Mouse (Mus musculus): ENCODE data around the gene Gpr162. TPM values are rescaled to one million over a fixed set of nuclear protein-coding genes. Genes with fewer than 3 reads are reported as not detected.
"Not testable (repeated sequence)": the region's sequence is repeated elsewhere in the genome, so short reads cannot be mapped to it uniquely, and the experiment has no call there.

The Gpr162 gene
- polyA plus RNA-seq, 1 experiment from 2014 or later: 3.4 TPM

DNA sequence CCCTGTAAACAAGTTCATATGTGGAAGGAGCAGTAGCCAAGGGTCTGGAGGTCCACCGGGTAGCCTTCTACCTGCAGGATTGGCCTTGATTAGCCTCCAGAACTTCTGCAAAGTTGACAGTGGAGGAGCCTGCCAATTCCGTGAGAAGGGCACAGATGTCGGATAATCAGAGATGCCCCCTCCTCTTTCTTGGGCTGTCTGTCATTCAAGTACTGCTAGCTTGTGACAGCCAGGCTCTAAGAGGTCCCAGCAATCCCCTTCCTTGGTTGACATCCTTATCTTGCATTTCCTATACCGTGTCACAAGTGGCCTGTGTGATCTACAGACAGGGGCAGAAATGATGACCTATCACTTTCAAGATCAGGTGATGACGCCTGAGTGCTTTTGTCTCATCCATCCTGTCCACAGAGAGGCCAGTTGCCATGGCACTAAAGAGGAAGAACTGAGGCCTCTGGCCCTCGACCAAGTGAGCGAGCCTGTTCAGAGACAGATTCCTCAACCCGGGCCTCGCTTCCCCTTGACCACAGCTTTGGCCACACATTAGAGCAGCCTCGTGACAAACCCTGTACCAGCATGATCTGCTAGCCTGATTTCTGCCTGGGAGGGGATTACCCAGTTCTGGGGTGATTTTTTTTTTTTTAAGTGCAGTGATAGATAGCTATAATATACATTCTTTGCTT is 37.2 kb upstream of the Gpr162 start:
- Histone ChIP-seq H3K36me3 (no peaks in the 10 kb centered on the region), H3K9ac (no peak overlapping the region), H3K27ac (replicated peaks) (no peak overlapping the region), H3K9me3 (replicated peaks) (no peaks in the 10 kb centered on the region), H3K4me1 (peaks cover 14% of the 10 kb centered on the region), H3K4me3 (replicated peaks) (no peak overlapping the region), H3K4me2 (replicated peaks) (no peak overlapping the region), H3K27me3 (no peaks in the 10 kb centered on the region)
- no peak for ATAC-seq (ENCODE audit: insufficient number of reproducible peaks, low FRiP score, low TSS enrichment, low read depth)
- 60% methylated on average over 10 of the region's 10 CpGs for WGBS

DNA sequence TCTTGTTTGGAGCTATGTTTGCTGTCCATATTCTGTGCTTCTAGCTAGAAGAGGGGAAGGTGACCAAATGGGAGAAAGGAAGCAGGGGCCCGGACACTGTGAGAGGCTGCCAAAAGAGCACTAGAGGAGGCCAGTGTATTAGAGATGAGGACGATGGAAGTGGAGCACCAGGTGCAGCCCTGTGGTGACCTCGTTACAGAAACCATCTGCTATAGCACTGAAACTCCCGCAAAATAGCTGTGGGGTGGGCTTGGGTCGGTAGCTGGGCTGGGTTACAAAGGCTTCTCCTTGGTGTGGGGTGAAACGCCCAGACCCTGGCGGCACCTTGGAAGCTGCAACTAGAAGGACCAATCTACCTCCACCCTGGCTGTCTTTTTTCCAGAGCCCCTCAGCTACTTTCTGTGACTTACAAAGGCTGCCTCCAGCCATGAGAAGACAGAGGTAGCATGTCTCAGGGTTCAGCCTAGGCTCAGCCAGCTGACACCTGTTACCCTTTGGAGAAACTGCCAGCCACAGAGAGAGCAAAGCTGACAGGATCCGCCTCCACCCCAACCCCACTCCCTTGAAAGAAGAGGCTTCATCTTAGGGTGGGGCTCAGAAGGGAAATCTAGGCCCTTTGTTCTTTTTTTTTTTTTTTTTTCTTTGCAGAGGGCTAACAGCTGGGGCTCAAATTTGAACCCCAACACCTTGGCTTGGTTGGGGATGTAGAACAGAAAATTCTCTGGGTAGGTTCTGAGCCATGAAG is 36.4 kb upstream of the Gpr162 start:
- H3K27me3 ChIP-seq: no peaks in the 10 kb centered on the region
- H3K4me1 ChIP-seq: peaks cover 14% of the 10 kb centered on the region
- no peak overlapping the region for H3K4me3 ChIP-seq (replicated peaks)
- H3K9me3 ChIP-seq (replicated peaks): no peaks in the 10 kb centered on the region
- H3K9ac ChIP-seq: no peak overlapping the region
- 56% methylated on average over 8 of the region's 8 CpGs for WGBS
- no peak overlapping the region for H3K4me2 ChIP-seq (replicated peaks)
- no peak overlapping the region for H3K27ac ChIP-seq (replicated peaks)
- H3K36me3 ChIP-seq: no peaks in the 10 kb centered on the region
- ATAC-seq (ENCODE audit: insufficient number of reproducible peaks, low FRiP score, low TSS enrichment, low read depth): no peak

DNA sequence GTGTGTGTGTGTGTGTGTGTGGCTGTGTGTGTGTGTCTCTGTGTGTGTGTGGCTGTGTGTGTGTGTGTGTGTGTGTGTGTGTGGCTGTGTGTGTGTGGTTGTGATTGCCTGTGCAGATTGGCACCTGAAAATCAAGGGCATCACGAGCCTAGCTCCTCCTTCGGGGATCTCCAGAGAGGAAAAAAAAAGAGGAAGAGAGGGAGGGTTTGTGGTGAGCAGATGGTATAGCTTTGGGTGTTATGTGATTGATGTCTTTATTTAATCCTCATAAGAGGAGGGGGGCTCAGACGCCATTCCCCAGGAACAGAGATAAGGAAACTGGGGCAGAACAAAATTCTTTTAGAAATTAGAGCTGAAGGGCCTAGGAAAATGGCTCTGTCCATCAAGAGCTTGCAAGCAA is 34.6 kb upstream of the Gpr162 start:
- Histone ChIP-seq H3K36me3 (no peaks in the 10 kb centered on the region), H3K4me1 (no peaks in the 10 kb centered on the region), H3K4me3 (replicated peaks) (no peak overlapping the region), H3K27ac (replicated peaks) (no peak overlapping the region), H3K27me3 (no peaks in the 10 kb centered on the region), H3K9me3 (replicated peaks) (no peaks in the 10 kb centered on the region), H3K4me2 (replicated peaks) (no peak overlapping the region), H3K9ac (no peak overlapping the region)
- WGBS: 36% methylated on average over 3 of the region's 3 CpGs
- no peak for ATAC-seq (ENCODE audit: insufficient number of reproducible peaks, low FRiP score, low TSS enrichment, low read depth)

DNA sequence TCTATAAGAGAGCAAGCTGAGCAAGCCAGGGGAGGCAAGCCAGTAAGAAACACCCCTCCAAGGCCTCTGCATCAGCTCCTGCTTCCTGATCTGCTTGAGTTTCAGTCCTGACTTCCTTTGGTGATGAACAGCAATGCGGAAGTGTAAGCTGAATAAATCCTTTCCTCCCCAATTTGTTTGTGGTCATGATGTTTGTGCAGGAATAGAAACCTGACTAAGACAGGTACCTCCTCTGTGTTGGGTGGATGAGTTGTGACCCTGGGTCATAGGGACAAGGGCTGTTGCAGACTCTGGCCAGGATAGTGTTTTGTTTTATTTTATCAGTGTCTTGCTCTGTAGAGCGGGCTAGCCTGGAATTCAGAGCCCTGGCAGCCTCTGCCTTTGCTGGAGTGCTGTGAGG is 30.3 kb upstream of the Gpr162 start:
- H3K4me1 ChIP-seq; H3K36me3 ChIP-seq; H3K27me3 ChIP-seq; H3K9me3 ChIP-seq (replicated peaks); ATAC-seq (ENCODE audit: insufficient number of reproducible peaks, low FRiP score, low TSS enrichment, low read depth); H3K4me2 ChIP-seq (replicated peaks); H3K9ac ChIP-seq; H3K4me3 ChIP-seq (replicated peaks); H3K27ac ChIP-seq (replicated peaks): not testable (repeated sequence)
- 87% methylated on average over 2 of the region's 2 CpGs for WGBS

DNA sequence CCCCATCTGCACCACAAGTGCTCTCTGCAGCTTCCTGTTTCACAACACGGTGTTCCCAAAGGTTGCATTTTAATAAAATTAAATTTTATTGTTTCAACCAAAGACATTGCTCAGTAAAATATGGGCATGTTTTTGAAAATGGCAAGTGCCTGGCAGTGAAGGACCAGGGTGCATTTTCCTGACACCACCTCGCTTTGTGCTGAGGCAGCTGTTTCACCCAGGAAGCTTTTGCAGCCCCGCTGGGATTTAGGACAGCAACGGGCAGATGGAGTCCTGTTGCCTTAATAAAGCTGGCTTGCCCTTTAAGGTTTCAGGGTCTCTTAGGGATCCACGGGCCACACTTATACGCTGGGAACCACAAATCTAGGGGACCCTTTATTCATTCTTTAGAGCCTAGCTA is 27.2 kb upstream of the Gpr162 start:
- Histone ChIP-seq H3K9me3 (replicated peaks) (no peaks in the 10 kb centered on the region), H3K27ac (replicated peaks) (no peak overlapping the region), H3K27me3 (no peaks in the 10 kb centered on the region), H3K9ac (no peak overlapping the region), H3K4me1 (no peaks in the 10 kb centered on the region), H3K36me3 (no peaks in the 10 kb centered on the region), H3K4me3 (replicated peaks) (no peak overlapping the region), H3K4me2 (replicated peaks) (no peak overlapping the region)
- no peak for ATAC-seq (ENCODE audit: insufficient number of reproducible peaks, low FRiP score, low TSS enrichment, low read depth)
- WGBS: 60% methylated on average over 6 of the region's 6 CpGs

DNA sequence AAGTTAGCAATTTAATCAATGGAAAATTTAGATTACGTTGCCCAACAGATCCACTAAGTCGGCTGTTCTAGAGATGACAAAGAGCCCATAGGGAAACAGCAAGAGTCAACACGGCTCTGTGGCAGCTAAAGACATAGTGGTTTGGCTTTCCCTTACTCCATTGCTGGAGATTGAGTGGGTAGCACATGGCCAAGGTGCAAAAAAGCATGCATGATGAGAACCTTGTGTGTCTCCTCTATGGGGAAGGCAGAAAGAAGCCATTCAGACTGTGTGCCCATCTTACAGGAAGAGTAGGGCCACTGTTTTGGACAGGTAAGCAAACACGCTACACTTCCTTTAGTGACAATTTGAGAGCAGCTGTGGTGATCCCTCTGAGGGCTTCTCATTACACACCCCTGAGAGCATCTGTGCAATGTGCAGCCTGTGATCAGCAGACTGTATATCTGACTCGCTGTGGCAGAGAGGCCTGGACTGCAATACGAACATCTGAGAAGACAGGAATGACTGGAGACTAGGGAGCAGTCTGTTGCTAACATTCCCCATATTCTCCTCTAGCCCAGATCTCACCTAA is 24.9 kb upstream of the Gpr162 start:
- H3K4me2 ChIP-seq (replicated peaks): no peak overlapping the region
- ATAC-seq (ENCODE audit: insufficient number of reproducible peaks, low FRiP score, low TSS enrichment, low read depth): no peak
- H3K27me3 ChIP-seq: no peaks in the 10 kb centered on the region
- no peak overlapping the region for H3K4me3 ChIP-seq (replicated peaks)
- H3K9ac ChIP-seq: no peak overlapping the region
- H3K4me1 ChIP-seq: no peaks in the 10 kb centered on the region
- no peak overlapping the region for H3K27ac ChIP-seq (replicated peaks)
- WGBS: 82% methylated on average over 6 of the region's 6 CpGs
- H3K9me3 ChIP-seq (replicated peaks): no peaks in the 10 kb centered on the region
- H3K36me3 ChIP-seq: no peaks in the 10 kb centered on the region

DNA sequence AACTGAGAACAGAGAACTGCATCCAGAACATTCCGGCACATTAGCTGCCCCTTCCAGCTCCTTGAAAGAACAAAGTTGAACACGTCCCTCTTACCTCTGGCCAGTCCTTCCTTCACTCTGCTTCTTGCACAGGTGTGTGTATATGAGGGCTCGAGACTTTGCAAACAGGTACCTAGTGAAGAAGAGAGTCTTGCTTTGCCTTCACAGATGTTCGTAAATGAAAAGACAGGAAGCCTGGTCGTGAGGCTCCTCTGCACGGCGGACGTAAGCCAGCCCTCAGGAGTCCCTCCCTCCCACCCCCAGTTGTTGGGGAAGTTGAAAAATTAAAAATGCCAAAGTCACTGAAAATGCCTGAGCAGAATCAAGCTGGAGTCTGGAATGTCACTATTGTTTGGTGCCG is 24.2 kb upstream of the Gpr162 start, which contains the start of gene Cd4:
Gene Cd4, minus strand, starts transcription at position 236 of the 400 bp plus-strand sequence.
- no peak for ATAC-seq (ENCODE audit: insufficient number of reproducible peaks, low FRiP score, low TSS enrichment, low read depth)
- Histone ChIP-seq H3K36me3 (no peaks in the 10 kb centered on the region), H3K4me2 (replicated peaks) (no peak within 1 kb of the TSS), H3K4me1 (no peaks in the 10 kb centered on the region), H3K9me3 (replicated peaks) (no peaks in the 10 kb centered on the region), H3K27ac (replicated peaks) (no peak within 1 kb of the TSS), H3K9ac (no peak within 1 kb of the TSS), H3K4me3 (replicated peaks) (no peak within 1 kb of the TSS), H3K27me3 (no peaks in the 10 kb centered on the region)
- 81% methylated on average over 9 of the region's 9 CpGs for WGBS

DNA sequence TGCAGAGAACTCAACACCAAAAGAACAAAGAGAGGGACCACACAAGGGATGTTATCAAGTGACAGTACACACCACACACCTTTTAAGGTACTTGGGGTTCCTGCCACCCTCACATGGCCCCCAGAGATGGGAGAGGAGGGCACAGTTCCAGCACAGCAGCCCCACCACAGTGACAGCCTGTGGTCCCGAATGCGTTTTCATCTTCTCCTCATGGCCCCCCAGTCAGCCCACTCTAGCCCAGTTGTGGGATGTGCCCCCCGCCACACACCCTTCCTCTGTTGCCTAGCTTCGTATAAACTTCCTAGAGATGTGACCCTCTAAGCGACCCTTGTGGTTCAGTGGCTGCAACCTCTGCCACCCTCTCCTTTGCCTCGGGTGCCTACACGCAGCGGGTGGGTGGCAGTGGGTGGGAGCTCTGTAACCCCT is 22.2 kb upstream of the Gpr162 start:
- Histone ChIP-seq H3K4me3 (replicated peaks) (no peak overlapping the region), H3K9ac (no peak overlapping the region), H3K27me3 (no peaks in the 10 kb centered on the region), H3K36me3 (no peaks in the 10 kb centered on the region), H3K27ac (replicated peaks) (no peak overlapping the region), H3K4me1 (no peaks in the 10 kb centered on the region), H3K9me3 (replicated peaks) (no peaks in the 10 kb centered on the region), H3K4me2 (replicated peaks) (no peak overlapping the region)
- 81% methylated on average over 8 of the region's 8 CpGs for WGBS
- ATAC-seq (ENCODE audit: insufficient number of reproducible peaks, low FRiP score, low TSS enrichment, low read depth): no peak

DNA sequence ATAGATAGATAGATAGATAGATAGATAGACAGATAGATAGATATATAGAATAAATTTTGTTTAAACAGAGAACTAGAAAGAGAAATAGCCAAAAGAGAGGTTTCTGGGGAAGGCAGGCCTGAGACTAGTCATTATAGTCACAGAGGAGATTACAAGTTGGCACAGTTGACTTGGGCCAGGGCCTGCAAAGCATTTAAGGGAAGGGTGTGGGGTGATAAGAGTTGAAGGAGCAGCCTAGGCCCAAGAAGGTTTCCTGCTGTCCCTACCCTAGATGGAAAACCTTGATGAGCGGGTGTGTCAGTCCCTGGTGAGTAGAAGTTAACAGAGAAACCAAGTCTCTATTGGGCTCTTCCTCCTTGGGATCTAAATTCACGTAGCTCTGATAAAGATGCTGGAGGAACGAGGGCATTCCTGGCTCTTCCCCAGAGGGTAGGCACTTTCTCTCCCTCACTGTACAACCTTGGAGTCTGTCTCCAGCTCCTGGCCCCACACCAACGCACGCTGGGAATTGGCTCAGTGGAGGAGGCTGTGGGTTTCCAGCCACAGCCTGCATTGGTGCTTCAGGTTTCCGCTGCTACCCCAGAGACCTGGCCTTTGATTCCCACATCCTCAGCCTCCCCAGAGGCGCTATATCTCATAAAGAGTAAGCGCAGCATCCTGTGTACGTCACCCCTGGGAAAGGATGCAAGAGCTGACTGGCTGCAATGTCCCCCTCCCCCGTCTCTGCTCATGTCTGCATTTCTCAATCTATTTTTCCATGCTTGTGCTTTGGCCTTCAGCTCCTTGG is 21.1 kb upstream of the Gpr162 start:
- Histone ChIP-seq H3K27me3 (no peaks in the 10 kb centered on the region), H3K4me1 (no peaks in the 10 kb centered on the region), H3K27ac (replicated peaks) (no peak overlapping the region), H3K4me3 (replicated peaks) (no peak overlapping the region), H3K9me3 (replicated peaks) (no peaks in the 10 kb centered on the region), H3K4me2 (replicated peaks) (no peak overlapping the region), H3K9ac (no peak overlapping the region), H3K36me3 (no peaks in the 10 kb centered on the region)
- 69% methylated on average over 10 of the region's 10 CpGs for WGBS
- no peak for ATAC-seq (ENCODE audit: insufficient number of reproducible peaks, low FRiP score, low TSS enrichment, low read depth)

DNA sequence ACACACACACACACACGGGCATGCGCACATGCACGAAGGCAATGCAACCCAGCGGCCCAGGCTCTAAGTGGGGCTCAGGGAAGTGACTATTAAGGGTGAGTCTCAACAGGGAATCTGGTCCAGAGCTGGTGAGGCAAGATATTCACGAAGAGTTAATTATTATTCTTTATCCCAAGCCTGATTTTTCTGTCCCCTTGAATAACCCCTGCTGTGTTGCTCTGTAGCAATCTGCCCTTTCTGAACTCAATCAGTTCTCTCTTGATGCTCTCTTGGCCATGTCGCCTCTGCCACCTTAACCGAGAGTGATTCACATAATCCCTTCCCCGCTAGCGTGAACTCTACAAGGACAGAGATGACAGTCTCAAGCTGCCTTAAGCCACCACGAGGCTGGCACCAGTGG is 19.6 kb upstream of the Gpr162 start:
- WGBS: 75% methylated on average over 10 of the region's 10 CpGs
- H3K4me3 ChIP-seq (replicated peaks): no peak overlapping the region
- no peaks in the 10 kb centered on the region for H3K9me3 ChIP-seq (replicated peaks)
- H3K36me3 ChIP-seq: no peaks in the 10 kb centered on the region
- ATAC-seq (ENCODE audit: insufficient number of reproducible peaks, low FRiP score, low TSS enrichment, low read depth): no peak
- no peak overlapping the region for H3K27ac ChIP-seq (replicated peaks)
- no peaks in the 10 kb centered on the region for H3K4me1 ChIP-seq
- no peak overlapping the region for H3K9ac ChIP-seq
- H3K27me3 ChIP-seq: no peaks in the 10 kb centered on the region
- H3K4me2 ChIP-seq (replicated peaks): no peak overlapping the region

DNA sequence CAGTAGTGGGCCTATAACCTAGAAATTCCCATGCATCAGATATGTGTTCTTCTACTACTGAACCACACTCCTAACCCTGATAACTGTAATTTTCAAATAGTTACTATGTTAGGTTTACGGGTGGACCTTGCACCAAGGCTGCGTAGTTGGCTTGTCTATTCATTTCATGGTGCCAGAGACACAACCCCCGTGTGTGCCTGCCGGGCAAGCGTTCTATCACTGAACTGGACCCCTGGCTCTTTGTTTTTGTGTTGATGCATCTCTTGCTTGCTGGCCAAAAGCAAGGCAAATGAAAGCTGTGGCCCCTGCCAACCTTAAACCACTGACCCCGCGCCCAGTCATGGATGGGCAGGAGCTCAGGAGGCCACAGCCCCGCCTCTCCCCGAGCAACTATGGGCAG is 18.0 kb upstream of the Gpr162 start:
- H3K4me3 ChIP-seq (replicated peaks): no peak overlapping the region
- H3K27me3 ChIP-seq: no peaks in the 10 kb centered on the region
- H3K9me3 ChIP-seq (replicated peaks): no peaks in the 10 kb centered on the region
- no peaks in the 10 kb centered on the region for H3K4me1 ChIP-seq
- no peak overlapping the region for H3K4me2 ChIP-seq (replicated peaks)
- no peaks in the 10 kb centered on the region for H3K36me3 ChIP-seq
- WGBS: 84% methylated on average over 9 of the region's 9 CpGs
- H3K9ac ChIP-seq: no peak overlapping the region
- no peak overlapping the region for H3K27ac ChIP-seq (replicated peaks)
- no peak for ATAC-seq (ENCODE audit: insufficient number of reproducible peaks, low FRiP score, low TSS enrichment, low read depth)
